Mouse (Mus musculus) heart, postnatal 10 days (tissue): Measurements from ENCODE around the gene Mief1. TPM values are rescaled to one million over a fixed set of nuclear protein-coding genes. Genes with fewer than 3 reads are reported as not detected.

Experiments used
- total RNA-seq, 2 experiments: library from RNA; stranded (reverse); gene quantifications; 2 replicates each; pipeline ENCODE4 v1.2.3; 2021

Gene Mief1
- total RNA-seq, 2 experiments from 2014 or later, result 33.2 to 37.6 TPM

Other genes with a start within 250 kb of the Mief1 start
- 10 to 100 TPM; 49.2 to 56.2 TPM for gene Pdgfb, start 219.0 kb upstream of the Mief1 start, total RNA-seq
- gene Syngr1, start 142.7 kb upstream of the Mief1 start, total RNA-seq, result 10 to 100 TPM; 84.9 to 86.7 TPM
- gene Rpl3, start 142.2 kb upstream of the Mief1 start, total RNA-seq, result 100 to 1,000 TPM; 486 to 496 TPM
- gene Tab1, start 100.9 kb upstream of the Mief1 start, total RNA-seq, result 10 to 100 TPM; 33.3 to 34.3 TPM
- gene Mgat3, start 60.3 kb upstream of the Mief1 start, total RNA-seq, result 1 to 10 TPM; 1.6 to 2.3 TPM
- 10 to 100 TPM; 22.0 to 31.2 TPM for gene AC140267.1, start 1.8 kb downstream of the Mief1 start, total RNA-seq
- 100 to 1,000 TPM in 1 of 2 experiments, 10 to 100 TPM in 1; 96.4 to 105 TPM for gene Atf4, start 21.2 kb downstream of the Mief1 start, total RNA-seq
- gene Rps19bp1, start 30.3 kb downstream of the Mief1 start, total RNA-seq, result 10 to 100 TPM; 20.0 to 24.6 TPM
- gene Cacna1i, start 53.2 kb downstream of the Mief1 start, total RNA-seq, result under 1 TPM in 1 of 2 experiments, not detected in 1; 0.05 TPM